Mouse (Mus musculus) CD8-positive naive resting alpha-beta T cell, adult 2 months (primary cell): ENCODE results near the gene Bphl.
"Not testable (repeated sequence)": the region's sequence is repeated elsewhere in the genome, so short reads cannot be mapped to it uniquely, and the experiment has no call there.

Experiments used
- DNase-seq, 2 experiments: peaks; one replicate each; pipeline ENCODE4 v3.0.0; 2022; ENCODE audit warnings: low read depth in 2 of 2, low spot score in 2 of 2

Gene Bphl

GRCm38 (mm10) chr13:34087052-34087812 is 49.8 kb downstream of the Bphl start:
- no peak for DNase-seq

- not testable (repeated sequence) for DNase-seq
Observed at GRCm38 (mm10) chr13:34088201-34088649, 50.8 kb downstream of the Bphl start.

GRCm38 (mm10) chr13:34088871-34089288 is 51.5 kb downstream of the Bphl start:
- DNase-seq: no peak

DNA sequence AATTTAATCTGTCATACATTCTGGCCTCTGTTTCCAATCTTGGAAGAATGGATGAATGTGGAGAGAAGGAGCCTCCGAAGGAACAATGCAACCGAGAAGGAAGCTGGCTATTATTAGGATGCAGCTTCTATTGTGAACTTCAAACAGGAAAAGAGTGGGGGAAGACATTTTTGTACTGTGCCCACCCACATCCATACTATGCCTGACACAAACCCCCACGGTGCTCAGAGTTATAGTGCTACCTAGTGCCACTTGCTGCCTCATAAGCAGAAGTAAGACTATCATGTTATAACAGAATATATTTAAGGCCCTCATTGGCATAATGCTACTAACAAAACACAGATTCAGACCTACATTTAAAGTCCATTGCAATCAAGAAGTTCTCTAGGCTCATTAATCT is 52.0 kb downstream of the Bphl start:
- DNase-seq: no peak

GRCm38 (mm10) chr13:34095542-34096435 is 58.4 kb downstream of the Bphl start:
- DNase-seq: peak in 1 of 2 experiments; percentile 36

DNA sequence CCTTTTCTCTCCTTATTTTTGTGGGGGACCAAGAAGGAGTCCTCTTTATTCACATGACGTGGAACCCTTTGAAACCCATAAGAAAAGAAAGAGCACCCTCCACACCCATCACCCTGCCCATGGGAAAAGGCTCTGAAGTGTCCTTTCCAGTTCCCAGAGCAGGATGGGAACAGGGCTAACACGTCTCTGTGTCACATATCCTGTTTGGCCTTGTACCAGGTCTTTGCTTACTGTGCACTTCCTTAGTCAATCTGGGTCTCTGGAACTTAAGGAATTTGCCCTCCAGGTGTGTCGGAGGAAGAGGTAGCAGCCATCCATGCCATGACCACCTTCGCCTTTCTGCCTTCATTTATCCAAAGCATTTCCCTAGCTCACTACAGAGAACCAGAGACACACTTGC is 59.1 kb downstream of the Bphl start:
- DNase-seq: no peak

DNA sequence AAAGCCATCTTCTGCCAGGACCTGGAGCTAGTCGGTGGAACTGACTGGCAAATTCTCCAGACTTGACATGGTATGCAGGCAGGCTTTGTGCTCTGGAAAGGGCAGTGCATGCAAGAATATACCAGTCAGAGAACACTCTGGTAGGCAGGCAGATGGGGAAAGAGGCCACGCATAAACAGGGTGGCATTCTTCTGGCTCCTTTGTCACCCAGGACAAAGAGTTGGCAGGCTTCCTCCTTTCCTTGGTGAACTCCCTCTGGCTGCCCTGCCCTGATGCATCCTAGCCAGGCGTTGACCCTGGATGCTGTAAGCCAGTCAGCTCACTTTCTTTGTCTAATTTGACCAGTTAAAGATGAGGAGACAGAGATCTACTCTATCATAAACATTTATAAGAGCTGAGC is 59.7 kb downstream of the Bphl start:
- no peak for DNase-seq

DNA sequence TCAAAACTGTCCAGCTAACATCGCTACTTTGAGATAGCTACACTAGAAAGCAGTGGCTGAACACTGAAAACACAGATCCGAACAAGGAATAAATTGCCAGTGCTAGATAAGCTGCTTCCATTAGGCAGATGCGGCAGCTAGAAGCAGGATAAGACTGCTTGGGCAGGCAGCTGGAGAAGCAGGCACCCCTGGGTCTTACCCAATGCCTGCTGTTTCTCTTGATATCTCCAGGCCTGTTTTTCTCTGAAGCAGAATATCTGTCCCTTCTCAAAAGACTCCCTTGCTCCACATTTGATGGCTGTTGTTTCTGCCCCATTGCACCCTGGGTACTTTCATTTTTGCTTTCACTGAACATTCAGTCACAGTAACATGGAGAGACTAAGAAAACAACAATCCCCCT is 63.3 kb downstream of the Bphl start:
- no peak for DNase-seq

DNA sequence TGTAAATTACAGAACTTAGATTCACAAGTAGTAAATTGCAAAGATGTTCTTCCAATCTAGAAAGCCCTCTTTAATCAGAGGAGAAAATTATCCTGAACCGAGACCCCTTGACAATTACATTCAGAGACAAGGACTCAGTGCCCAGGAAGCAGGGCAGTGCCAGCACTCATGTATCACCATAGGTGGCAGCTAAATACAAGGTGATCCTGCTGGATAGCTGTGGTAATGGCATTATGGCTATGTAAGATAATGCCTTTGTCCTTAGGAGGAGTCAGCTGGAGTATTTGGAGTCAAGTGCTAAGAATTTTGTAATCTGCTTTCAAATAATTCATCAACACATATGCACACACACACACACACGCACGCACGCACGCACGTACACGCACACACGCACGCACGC is 63.9 kb downstream of the Bphl start:
- no peak for DNase-seq

DNA sequence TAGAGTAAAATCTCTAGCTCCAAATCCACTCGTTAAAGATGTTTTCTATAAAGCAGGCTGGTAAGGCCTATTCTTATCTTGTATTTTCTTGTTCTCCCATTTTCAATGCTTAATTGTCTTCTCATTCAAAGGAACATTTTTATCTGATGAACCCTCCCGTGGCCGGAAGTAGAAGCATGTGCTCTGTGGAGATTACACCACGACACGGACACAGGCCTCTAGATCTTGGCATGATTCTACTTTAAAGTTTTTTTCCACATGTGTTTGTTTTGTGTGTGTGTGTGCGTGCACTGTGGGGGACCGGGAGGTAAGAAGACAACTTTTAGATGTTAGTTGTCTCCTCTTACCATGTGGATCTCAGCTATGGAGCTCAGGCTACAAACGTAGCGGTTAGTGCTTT is 64.5 kb downstream of the Bphl start:
- no peak for DNase-seq

GRCm38 (mm10) chr13:34105364-34105763 is 68.0 kb downstream of the Bphl start:
- DNase-seq: no peak

DNA sequence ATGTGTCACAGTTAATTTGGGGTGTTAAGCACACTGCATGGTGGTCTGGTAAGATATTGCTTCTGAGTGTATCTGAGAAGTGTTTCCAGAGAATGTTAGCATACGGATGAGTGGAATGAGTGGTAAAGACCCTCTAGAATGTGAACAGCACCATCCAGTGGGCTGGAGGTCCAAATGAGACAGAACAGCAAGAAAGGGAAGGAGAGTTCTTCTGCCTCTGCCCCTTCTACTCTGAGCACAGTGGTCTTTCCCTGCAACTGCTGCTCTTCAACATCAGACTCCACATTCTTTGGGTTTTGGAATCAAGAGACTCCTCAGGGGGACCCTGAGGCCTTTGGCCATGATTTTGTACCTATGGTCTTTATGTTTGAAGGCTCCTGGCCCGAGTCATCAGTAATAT is 68.9 kb downstream of the Bphl start:
- DNase-seq: no peak

- no peak for DNase-seq
Observed at GRCm38 (mm10) chr13:34106999-34107398, 69.6 kb downstream of the Bphl start.

- DNase-seq: no peak
Observed at GRCm38 (mm10) chr13:34109035-34109676, 71.8 kb downstream of the Bphl start.

DNA sequence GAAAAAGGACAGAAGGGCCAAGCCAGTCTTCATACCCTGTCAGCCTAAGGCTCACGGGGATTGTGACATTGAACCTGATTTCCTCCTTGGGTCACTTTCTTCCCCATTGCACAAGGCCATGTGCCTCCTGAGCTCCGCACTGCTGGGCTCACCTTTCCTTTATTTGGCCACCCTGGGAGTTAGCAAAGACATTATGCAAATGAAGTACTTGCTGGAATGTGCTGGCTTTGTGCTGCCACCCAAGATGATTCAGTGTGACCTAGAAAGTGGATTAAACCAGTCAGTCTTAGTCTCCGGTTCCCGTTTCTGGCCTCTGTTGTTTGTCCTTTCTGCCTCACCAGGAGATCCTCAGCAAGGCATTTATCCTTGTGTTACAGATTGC is 72.3 kb downstream of the Bphl start:
- DNase-seq: no peak

DNA sequence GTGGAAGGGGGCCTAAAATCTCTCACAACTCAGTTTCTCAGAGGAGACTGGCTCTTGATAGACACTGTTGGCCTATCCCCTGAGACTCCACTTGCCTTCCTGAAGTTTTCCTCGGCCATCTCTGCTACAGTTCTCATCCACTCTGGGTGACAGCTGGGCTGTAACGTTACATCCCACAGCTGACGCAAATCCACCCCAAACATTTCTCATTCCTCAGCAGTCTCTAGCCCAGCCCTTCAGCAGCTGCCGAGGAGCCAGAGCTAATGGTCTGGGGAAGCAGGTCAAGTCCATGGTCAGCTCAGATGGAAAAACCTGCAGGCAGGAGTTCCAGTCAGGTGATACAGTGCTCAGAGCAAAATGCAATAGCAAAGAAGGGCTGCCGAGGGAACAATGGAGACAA is 73.6 kb downstream of the Bphl start:
- no peak for DNase-seq

DNA sequence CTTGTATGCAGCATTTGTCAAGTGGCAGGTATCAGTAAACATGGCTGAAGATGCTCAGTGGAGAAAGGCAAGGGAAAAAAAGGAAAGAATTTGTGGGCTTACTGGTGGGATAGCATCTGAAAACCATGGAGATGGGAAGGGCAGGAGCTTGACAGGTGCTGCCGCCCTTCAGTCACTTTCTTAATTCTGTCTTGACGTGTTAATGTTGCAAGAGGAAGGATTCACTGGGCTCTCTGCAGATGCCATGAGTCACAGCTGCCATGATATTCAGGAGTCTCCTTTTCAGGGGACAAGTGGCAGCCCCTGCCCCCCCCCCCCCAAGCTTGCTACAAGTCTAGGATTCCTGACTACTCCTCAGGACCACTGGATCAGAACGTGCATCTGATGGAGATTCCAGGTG is 74.5 kb downstream of the Bphl start:
- DNase-seq: no peak

- DNase-seq: no peak
Observed at GRCm38 (mm10) chr13:34112369-34113081, 75.1 kb downstream of the Bphl start.

GRCm38 (mm10) chr13:34113086-34113485 is 75.7 kb downstream of the Bphl start:
- DNase-seq: no peak

DNA sequence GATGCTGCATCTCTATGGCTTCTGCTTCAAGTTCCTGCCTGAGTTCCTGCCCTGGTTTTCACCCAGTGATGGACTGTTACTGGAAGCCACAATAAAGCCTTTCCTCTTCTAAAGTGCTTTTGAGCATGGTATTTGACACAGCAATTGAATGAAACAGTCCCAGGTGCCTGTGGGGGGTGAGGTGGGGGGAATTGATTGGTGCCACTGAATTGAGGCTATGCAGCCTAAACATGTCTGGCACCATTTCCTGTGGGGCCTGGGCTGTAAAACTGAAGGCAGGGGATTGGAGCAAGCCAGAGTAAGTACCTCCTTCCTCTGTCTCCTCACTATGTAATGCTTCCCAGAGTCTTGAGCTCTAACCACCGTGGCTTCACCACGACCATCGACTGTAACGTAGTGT is 77.3 kb downstream of the Bphl start:
- DNase-seq: no peak

GRCm38 (mm10) chr13:34116508-34116907 is 79.1 kb downstream of the Bphl start:
- no peak for DNase-seq
